Mouse (Mus musculus): Measurements from ENCODE around the gene Atg2b. TPM values are rescaled to one million over a fixed set of nuclear protein-coding genes. Genes with fewer than 3 reads are reported as not detected.

Atg2b gene
- polyA plus RNA-seq, 1 experiment from 2014 or later = 17.3 TPM

- ATAC-seq = no peak
- H3K9ac ChIP-seq (replicated peaks; ENCODE audit: low read depth, low read length) = no peak overlapping the region
- 10% methylated on average over 8 of the region's 8 CpGs for WGBS
Observed at GRCm38 (mm10) chr12:105605212-105605611, 79.8 kb downstream of the Atg2b start.

GRCm38 (mm10) chr12:105603904-105604303 lies 81.1 kb downstream of the Atg2b start:
- Histone ChIP-seq H3K9me3 (ENCODE audit: control insufficient read depth, low read length) (no peaks in the 10 kb centered on the region), H3K27ac (ENCODE audit: low read length) (no peak overlapping the region), H3K4me2 (ENCODE audit: low read length) (no peak overlapping the region), H3K36me3 (ENCODE audit: control insufficient read depth, insufficient read depth) (no peaks in the 10 kb centered on the region), H3K27me3 (replicated peaks; ENCODE audit: control insufficient read depth, insufficient read depth, low read length) (no peaks in the 10 kb centered on the region), H3K4me3 (replicated peaks; ENCODE audit: low read length) (no peak overlapping the region), H3K9ac (replicated peaks; ENCODE audit: low read depth, low read length) (no peak overlapping the region), H3K4me1 (replicated peaks; ENCODE audit: control insufficient read depth, insufficient read depth, low read length) (peaks cover 6% of the 10 kb centered on the region; the same call in 1 of the 2 replicates)
- no peak for ATAC-seq
- 87% methylated on average over 11 of the region's 11 CpGs for WGBS

More at GRCm38 (mm10) chr12:105605212-105605611, 79.8 kb downstream of the Atg2b start:
- Histone ChIP-seq H3K9me3 (ENCODE audit: control insufficient read depth, low read length) (no peaks in the 10 kb centered on the region), H3K4me2 (ENCODE audit: low read length) (no peak overlapping the region), H3K27ac (ENCODE audit: low read length) (no peak overlapping the region), H3K36me3 (ENCODE audit: control insufficient read depth, insufficient read depth) (no peaks in the 10 kb centered on the region), H3K27me3 (replicated peaks; ENCODE audit: control insufficient read depth, insufficient read depth, low read length) (no peaks in the 10 kb centered on the region), H3K4me3 (replicated peaks; ENCODE audit: low read length) (no peak overlapping the region), H3K4me1 (replicated peaks; ENCODE audit: control insufficient read depth, insufficient read depth, low read length) (peaks cover 6% of the 10 kb centered on the region; the same call in 1 of the 2 replicates)

- H3K27ac ChIP-seq (ENCODE audit: low read length) = no peak within 1 kb of the TSS
- H3K36me3 ChIP-seq (ENCODE audit: control insufficient read depth, insufficient read depth) = no peaks in the 10 kb centered on the region
- no peak within 1 kb of the TSS for H3K9ac ChIP-seq (replicated peaks; ENCODE audit: low read depth, low read length)
- no peak for ATAC-seq
- H3K27me3 ChIP-seq (replicated peaks; ENCODE audit: control insufficient read depth, insufficient read depth, low read length) = no peaks in the 10 kb centered on the region
- no peaks in the 10 kb centered on the region for H3K9me3 ChIP-seq (ENCODE audit: control insufficient read depth, low read length)
- H3K4me2 ChIP-seq (ENCODE audit: low read length) = no peak within 1 kb of the TSS
- peaks cover 6% of the 10 kb centered on the region; the same call in 1 of the 2 replicates for H3K4me1 ChIP-seq (replicated peaks; ENCODE audit: control insufficient read depth, insufficient read depth, low read length)
- 87% methylated on average over 11 of the region's 11 CpGs for WGBS
- H3K4me3 ChIP-seq (replicated peaks; ENCODE audit: low read length) = no peak within 1 kb of the TSS
Observed at GRCm38 (mm10) chr12:105602581-105603210, 82.3 kb downstream of the Atg2b start, which contains the start of gene Bdkrb1. TSS of gene Bdkrb1 (plus strand) at chr12:105603085.

DNA sequence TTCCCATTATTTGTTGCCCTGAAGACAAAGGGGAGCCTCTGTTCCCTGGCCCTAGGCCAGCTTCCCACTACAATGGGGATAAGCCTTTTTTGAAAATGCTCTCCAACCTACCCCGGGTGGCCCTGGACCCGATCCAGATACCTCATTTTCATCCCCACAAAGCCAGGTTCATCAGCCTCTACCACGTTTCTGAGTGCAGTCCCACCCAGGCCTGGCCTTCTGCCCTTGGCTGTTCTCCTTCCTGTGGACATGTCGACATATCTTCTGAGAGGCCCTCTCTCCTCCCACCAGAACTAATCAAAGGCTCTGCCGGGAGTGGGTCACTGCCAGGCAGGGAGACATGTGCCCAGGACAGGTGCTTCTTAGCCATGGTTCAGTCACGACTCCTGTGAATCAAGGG lies 83.4 kb downstream of the Atg2b start:
- no peak overlapping the region for H3K27ac ChIP-seq (ENCODE audit: low read length)
- no peaks in the 10 kb centered on the region for H3K27me3 ChIP-seq (replicated peaks; ENCODE audit: control insufficient read depth, insufficient read depth, low read length)
- H3K4me3 ChIP-seq (replicated peaks; ENCODE audit: low read length) = no peak overlapping the region
- no peaks in the 10 kb centered on the region for H3K9me3 ChIP-seq (ENCODE audit: control insufficient read depth, low read length)
- no peak overlapping the region for H3K4me2 ChIP-seq (ENCODE audit: low read length)
- peak; percentile 31; the same call in 1 of the 2 replicates for ATAC-seq
- H3K9ac ChIP-seq (replicated peaks; ENCODE audit: low read depth, low read length) = no peak overlapping the region
- peaks cover 6% of the 10 kb centered on the region; the same call in 1 of the 2 replicates for H3K4me1 ChIP-seq (replicated peaks; ENCODE audit: control insufficient read depth, insufficient read depth, low read length)
- 25% methylated on average over 6 of the region's 6 CpGs for WGBS
- no peaks in the 10 kb centered on the region for H3K36me3 ChIP-seq (ENCODE audit: control insufficient read depth, insufficient read depth)

DNA sequence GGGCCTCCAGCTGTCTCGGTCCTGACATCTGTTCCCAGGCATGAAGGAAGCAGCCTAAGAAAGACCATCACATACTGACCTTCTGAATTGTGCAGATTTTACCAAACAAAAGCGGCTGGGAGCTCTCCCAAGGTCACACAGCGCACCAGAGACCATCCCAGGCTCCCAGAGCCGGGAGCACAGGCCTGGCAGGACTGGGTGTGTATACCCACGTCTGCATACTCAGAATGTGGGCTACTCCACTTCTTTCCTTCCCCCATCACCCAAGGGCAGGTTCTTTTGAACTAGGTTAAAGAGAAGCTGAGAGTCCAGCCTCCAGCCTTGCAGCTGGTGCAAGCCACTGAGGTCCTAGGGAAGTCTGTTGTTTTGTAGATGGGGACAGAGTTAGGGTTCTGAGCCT lies 85.9 kb downstream of the Atg2b start:
- H3K4me3 ChIP-seq (replicated peaks; ENCODE audit: low read length) = no peak overlapping the region
- 63% methylated on average over 5 of the region's 5 CpGs for WGBS
- no peak overlapping the region for H3K9ac ChIP-seq (replicated peaks; ENCODE audit: low read depth, low read length)
- no peaks in the 10 kb centered on the region for H3K27me3 ChIP-seq (replicated peaks; ENCODE audit: control insufficient read depth, insufficient read depth, low read length)
- no peak overlapping the region for H3K4me2 ChIP-seq (ENCODE audit: low read length)
- H3K9me3 ChIP-seq (ENCODE audit: control insufficient read depth, low read length) = no peaks in the 10 kb centered on the region
- no peak overlapping the region for H3K27ac ChIP-seq (ENCODE audit: low read length)
- no peak for ATAC-seq
- H3K4me1 ChIP-seq (replicated peaks; ENCODE audit: control insufficient read depth, insufficient read depth, low read length) = peaks cover 6% of the 10 kb centered on the region; the same call in 1 of the 2 replicates
- no peaks in the 10 kb centered on the region for H3K36me3 ChIP-seq (ENCODE audit: control insufficient read depth, insufficient read depth)

GRCm38 (mm10) chr12:105598503-105598902 lies 86.5 kb downstream of the Atg2b start:
- no peak overlapping the region for H3K4me3 ChIP-seq (replicated peaks; ENCODE audit: low read length)
- no peaks in the 10 kb centered on the region for H3K9me3 ChIP-seq (ENCODE audit: control insufficient read depth, low read length)
- H3K9ac ChIP-seq (replicated peaks; ENCODE audit: low read depth, low read length) = no peak overlapping the region
- 88% methylated on average over 10 of the region's 10 CpGs for WGBS
- no peaks in the 10 kb centered on the region for H3K36me3 ChIP-seq (ENCODE audit: control insufficient read depth, insufficient read depth)
- H3K4me2 ChIP-seq (ENCODE audit: low read length) = no peak overlapping the region
- peaks cover 6% of the 10 kb centered on the region; the same call in 1 of the 2 replicates for H3K4me1 ChIP-seq (replicated peaks; ENCODE audit: control insufficient read depth, insufficient read depth, low read length)
- no peak for ATAC-seq
- H3K27ac ChIP-seq (ENCODE audit: low read length) = no peak overlapping the region
- no peaks in the 10 kb centered on the region for H3K27me3 ChIP-seq (replicated peaks; ENCODE audit: control insufficient read depth, insufficient read depth, low read length)

- Histone ChIP-seq H3K4me2 (ENCODE audit: low read length) (no peak overlapping the region), H3K36me3 (ENCODE audit: control insufficient read depth, insufficient read depth) (no peaks in the 10 kb centered on the region), H3K27me3 (replicated peaks; ENCODE audit: control insufficient read depth, insufficient read depth, low read length) (no peaks in the 10 kb centered on the region), H3K4me3 (replicated peaks; ENCODE audit: low read length) (no peak overlapping the region), H3K9ac (replicated peaks; ENCODE audit: low read depth, low read length) (no peak overlapping the region), H3K9me3 (ENCODE audit: control insufficient read depth, low read length) (no peaks in the 10 kb centered on the region), H3K4me1 (replicated peaks; ENCODE audit: control insufficient read depth, insufficient read depth, low read length) (peaks cover 6% of the 10 kb centered on the region; the same call in 1 of the 2 replicates), H3K27ac (ENCODE audit: low read length) (no peak overlapping the region)
- 81% methylated on average over 8 of the region's 8 CpGs for WGBS
- ATAC-seq = no peak
Observed at GRCm38 (mm10) chr12:105597135-105597534, 87.9 kb downstream of the Atg2b start.

DNA sequence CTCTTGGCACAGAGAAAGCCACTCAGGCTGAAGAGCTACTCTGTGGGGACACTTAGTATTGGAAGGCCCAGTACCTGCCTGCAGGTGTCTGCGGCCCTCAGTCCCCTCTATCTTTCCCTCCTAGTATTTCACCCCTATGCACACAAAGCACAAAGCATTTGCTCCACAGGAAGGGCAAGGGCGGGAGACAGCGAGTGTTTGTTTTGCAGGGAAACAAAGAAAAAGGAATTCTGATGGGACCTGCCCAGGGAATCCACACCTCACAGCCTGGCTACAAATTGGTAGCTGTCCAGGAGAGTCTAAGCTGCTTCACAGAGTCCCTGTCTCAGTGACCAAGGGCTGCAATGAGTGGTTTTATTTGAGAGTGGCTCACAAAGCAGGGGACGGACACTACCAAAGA lies 91.5 kb downstream of the Atg2b start:
- H3K27me3 ChIP-seq (replicated peaks; ENCODE audit: control insufficient read depth, insufficient read depth, low read length) = no peaks in the 10 kb centered on the region
- 63% methylated on average over 4 of the region's 4 CpGs for whole genome bisulfite sequencing
- H3K4me3 ChIP-seq (replicated peaks; ENCODE audit: low read length) = no peak overlapping the region
- ATAC-seq = no peak
- H3K36me3 ChIP-seq (ENCODE audit: control insufficient read depth, insufficient read depth) = no peaks in the 10 kb centered on the region
- H3K4me1 ChIP-seq (replicated peaks; ENCODE audit: control insufficient read depth, insufficient read depth, low read length) = no peaks in the 10 kb centered on the region
- H3K4me2 ChIP-seq (ENCODE audit: low read length) = no peak overlapping the region
- H3K9me3 ChIP-seq (ENCODE audit: control insufficient read depth, low read length) = no peaks in the 10 kb centered on the region
- H3K9ac ChIP-seq (replicated peaks; ENCODE audit: low read depth, low read length) = no peak overlapping the region
- no peak overlapping the region for H3K27ac ChIP-seq (ENCODE audit: low read length)

- no peak overlapping the region for H3K4me3 ChIP-seq (replicated peaks; ENCODE audit: low read length)
Observed at GRCm38 (mm10) chr12:105592361-105592761, 92.7 kb downstream of the Atg2b start.

More at GRCm38 (mm10) chr12:105592361-105592761, 92.7 kb downstream of the Atg2b start:
- Histone ChIP-seq H3K27ac (ENCODE audit: low read length) (no peak overlapping the region), H3K27me3 (replicated peaks; ENCODE audit: control insufficient read depth, insufficient read depth, low read length) (no peaks in the 10 kb centered on the region), H3K4me1 (replicated peaks; ENCODE audit: control insufficient read depth, insufficient read depth, low read length) (no peaks in the 10 kb centered on the region), H3K9me3 (ENCODE audit: control insufficient read depth, low read length) (no peaks in the 10 kb centered on the region), H3K36me3 (ENCODE audit: control insufficient read depth, insufficient read depth) (no peaks in the 10 kb centered on the region), H3K9ac (replicated peaks; ENCODE audit: low read depth, low read length) (no peak overlapping the region), H3K4me2 (ENCODE audit: low read length) (no peak overlapping the region)
- ATAC-seq = no peak
- 96% methylated on average over 23 of the region's 23 CpGs for WGBS

All from forebrain, embryonic 16.5 days (tissue).